Mouse (Mus musculus): ENCODE data around the gene Mfsd1.

Mfsd1 gene

DNA sequence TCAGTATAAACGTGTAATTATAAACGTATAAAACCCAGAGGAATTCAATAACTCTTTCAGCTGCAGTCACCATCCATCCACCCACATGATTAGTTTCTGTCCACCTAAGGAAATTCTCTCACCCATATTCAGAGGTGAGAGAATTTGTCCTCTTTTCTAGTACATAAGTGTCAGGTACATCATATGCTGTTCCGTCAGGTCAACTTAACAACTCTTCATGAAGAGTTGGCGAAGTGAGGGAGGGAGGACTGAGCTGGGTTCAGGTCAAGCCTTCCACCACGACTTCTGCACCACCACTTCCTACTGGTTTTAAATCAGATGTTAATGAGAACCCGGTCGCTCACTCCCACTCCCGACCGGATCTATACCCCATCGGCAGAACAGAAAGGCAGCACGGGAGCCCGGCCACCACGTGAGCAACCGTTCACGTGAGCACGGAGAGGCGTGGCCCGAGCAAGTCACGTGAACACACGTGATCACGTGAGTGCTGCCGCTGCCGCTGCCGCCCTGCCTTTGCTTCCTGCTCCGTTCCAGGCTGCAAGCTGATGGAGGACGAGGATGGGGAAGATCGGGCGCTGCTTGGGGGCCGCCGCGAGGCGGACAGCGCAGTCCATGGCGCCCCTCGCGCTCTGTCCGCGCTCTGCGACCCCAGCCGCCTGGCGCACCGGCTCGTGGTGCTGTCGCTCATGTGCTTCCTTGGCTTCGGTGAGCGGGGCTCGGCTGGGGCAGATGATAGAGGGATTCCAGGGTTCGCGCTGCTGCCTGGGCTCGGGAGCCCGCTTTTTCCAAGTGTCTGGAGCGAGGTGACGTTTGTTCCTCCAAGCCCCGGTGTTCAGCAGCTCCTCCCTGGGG is at the start of gene Mfsd1:
Gene Mfsd1, plus strand, starts transcription at position 469 of the 852 bp plus-strand sequence.
- peak; percentile 87 for DNase-seq

DNA sequence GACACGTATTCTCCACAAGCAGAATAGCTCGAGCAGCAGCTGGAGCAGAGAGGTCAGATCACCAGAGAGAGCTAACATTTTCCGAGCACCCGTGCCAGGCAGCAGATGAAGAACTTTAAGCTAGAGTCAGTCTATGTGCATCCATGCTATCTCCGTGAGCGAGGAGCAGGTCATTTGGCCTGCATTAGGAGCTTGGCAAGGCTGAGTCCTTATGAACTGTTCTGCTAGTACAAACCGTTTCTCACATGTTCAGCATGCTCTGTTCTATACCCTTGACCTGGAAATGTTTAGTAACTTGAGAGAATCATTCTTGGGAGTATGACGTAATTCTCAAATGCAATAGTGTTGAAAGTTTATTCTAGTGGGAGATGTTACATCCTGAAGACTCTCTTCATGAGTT is 38.9 kb upstream of the Mfsd1 start:
- DNase-seq = no peak

DNA sequence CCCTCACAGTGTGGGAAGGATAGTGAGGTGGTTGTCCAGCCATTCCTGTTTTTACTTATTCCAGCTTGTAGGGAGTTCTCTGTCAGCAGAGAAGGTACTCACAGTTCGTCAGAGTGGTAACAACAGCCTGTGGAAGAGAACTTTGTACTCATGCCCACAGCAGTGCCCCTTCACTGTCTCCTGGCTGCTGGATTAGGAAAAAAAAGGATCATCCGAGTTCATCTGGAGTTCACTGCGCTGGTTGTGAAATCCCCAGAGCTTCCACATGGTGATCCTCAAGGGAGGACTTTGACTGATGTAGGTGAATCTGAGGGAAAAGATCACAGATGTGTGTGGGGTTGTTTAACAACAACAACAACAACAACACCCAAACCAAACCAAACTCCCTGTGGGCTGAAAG is 31.3 kb upstream of the Mfsd1 start:
- no peak for DNase-seq

DNA sequence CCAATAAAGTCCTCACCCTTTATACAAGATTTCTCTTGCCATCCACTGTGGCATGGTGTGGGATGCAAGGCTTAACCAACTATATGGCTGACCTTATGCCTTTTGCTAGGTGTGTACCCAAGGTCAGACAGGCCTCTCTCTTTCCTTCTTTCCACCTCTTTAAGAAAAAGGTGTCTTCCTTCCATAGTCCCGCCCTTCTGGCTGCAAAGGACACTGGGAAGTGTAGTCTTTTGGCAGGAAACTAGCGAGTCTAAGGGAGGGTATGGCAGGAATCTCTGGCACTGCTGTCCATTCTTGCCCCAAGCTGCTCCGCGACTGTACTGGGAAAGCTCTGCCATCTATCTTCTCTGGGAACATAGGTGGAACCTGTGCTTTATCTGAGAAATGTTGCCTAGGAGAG is 29.3 kb upstream of the Mfsd1 start:
- peak; percentile 12 for DNase-seq

DNA sequence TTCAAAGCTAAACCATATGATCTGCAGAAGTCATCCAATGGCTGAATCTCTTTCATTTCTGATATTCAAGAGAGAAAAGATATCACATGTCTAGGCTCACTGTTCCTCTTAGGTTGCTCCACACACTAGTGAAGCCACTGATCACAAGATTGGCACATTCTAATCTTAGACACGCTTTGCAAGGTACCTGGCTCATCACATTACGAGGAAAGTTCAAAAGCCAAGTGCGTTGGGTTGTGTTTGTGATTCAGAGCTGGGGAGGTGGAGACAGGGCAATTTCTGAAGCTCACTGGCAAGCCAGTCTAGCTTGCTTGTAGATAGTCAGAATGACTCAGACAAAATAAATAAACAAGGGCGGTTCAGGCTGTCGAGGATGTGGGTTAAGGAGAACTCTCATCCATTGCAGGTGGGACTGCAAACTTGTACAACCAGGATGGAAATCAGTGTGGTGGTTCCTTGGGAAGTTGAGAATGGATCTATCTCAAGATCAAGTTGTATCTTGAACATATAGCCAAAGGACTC is 28.6 kb upstream of the Mfsd1 start:
- DNase-seq = no peak

DNA sequence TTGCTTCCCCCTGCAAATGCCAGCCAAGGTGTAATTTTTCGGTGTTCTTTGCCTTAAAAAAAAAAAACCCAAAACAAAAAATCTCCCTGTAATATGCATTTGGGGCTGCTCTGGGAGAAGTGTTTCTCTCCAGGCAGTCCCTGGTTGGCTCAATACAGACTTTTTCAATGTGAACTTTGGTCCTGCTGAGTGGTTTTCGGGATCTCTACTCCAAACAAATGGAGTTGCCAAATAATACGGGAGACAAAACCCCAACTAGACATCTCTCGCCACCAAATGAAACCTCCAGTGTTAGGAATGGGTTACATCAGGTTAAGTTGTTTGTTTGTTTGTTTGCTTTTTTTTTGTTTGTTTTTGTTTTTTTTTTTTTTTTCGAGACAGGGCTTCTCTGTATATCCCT is 27.3 kb upstream of the Mfsd1 start:
- no peak for DNase-seq

DNA sequence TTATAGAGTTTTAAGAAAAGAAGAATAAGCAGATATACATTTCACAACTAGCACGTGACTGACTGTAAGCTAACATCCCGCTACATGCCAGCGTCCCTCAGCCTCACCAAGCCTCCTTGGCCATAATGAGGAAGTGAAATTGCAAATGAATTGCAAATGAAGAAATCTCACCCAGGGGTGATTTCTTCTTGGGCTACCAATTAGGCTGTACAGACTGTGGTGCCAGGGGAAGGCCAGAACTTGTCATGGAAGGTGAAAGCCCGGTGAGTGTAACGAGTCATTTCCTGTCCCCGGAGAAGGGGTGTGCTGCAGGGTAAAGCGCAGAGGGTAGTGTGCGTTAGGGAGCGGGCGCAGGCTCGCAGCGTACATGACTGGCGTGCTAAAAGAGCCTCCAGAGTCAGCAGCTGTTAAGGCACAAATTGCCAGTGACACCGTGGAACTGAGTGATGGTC is 25.3 kb upstream of the Mfsd1 start:
- no peak for DNase-seq

DNA sequence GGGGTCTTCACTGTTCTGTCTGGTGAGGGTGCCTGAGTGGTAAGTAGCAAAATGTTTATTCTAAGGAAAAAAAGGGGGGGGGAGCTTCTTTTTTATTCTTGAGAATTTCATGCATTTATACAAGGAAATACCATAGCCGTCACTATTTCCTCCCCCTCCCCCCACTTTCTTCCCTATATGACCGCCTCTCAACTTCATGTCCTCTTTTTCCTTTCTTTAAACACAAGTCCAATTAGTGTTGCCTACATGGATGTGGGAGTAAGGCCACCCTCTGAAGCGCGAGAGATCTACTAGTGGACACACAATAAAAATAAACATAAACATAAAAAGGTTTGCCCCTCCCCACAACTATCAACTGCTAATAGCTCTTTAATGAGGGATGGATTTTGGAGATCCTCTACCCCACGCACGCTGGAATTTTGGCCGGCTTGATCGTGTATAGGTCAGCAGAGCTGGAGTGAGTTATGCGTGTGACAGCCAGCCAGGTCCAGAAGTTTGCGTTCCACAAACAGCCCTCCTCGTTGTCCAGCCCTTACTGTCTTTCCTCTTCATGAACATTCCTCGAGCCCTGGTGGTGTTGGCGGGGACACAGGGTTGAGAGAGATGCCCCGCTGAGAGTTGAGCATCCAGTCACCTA is 24.7 kb upstream of the Mfsd1 start:
- DNase-seq = no peak

DNA sequence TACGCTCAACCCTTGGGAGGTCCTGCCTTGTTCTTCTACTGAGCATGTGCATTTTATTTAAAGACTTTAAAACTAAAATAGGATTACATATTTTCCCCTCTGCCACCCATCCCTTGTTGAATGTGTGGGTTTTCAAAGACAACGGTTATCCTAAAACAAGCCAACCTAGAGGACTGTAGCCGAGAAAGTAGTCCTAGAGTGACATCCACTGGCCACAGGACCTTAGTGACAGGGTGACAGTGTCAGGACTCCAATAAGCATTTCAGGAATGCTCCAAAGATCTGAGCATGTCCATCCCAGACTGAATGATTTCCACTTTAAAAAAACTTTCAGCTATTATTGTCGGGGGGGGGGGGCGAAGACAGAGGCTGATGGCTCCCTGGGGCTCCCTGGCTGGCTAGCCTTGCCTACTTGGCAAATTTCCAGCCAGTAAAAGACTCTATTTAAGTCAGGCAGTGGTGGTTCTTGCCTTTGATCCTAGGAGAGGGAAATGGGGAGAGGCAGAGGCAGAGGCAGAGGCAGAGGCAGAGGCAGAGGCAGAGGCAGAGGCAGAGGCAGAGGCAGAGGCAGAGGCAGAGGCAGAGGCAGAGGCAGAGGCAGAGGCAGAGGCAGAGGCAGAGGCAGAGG is 17.7 kb upstream of the Mfsd1 start:
- DNase-seq = no peak

DNA sequence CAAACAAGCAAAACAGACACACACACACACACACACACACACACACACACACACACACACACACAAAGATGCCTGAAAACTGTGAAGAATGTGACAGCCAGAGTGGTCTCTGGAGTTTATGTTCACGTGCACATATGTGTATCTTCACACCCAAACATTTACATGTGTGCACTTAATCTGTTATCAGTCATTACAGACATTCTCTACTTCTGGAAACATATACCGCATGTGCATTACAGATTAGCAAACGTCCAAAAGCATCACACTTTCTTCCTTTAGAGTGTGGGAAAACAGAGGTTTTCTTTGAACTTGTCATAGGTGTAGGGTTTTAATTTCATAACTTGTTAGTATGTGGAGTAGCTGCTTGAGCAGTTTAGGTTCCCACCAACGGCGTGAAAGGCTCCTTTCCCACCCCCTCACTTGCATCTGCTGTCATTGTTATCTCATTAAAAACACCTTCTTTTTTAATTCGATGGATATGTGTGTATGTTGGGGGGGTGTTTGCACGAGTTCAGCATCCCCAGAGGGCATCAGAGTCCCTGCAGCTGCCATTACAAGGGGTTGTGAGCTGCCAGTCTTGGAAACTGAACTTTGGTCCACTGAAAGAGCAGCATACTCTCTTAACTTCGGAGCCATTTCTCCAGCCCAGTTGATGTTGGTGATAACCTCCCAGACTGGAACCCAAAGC is 16.9 kb upstream of the Mfsd1 start:
- DNase-seq = no peak

DNA sequence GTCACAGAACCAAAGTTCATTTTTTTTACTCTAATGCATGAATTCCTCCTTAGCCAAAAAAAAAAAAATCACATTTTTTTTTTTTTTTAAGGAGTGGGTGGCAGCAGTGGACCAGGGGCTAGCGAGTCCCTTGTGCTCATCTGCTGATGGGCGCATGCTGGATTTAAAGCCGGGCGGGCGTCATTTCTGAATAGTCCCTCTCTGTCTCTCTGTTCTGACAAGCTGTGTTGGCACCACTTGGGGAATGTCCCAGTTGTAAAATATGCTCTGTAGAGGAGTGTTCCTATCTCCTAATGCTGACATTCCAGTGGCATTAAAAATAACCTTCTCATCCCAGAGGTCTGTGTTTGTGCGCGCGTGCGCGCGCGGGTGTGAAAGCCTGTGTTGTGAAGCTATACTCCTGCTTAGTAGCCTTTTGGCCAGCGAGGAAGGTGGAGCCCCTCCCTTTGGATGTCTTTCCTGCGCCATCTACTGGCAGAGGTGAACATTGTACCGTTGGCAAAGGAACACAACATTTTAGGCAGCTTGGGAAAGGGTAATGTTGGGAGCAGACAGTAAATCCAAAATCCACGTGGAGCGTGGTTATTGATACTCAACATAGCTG is 14.4 kb upstream of the Mfsd1 start:
- DNase-seq = peak; percentile 63

DNA sequence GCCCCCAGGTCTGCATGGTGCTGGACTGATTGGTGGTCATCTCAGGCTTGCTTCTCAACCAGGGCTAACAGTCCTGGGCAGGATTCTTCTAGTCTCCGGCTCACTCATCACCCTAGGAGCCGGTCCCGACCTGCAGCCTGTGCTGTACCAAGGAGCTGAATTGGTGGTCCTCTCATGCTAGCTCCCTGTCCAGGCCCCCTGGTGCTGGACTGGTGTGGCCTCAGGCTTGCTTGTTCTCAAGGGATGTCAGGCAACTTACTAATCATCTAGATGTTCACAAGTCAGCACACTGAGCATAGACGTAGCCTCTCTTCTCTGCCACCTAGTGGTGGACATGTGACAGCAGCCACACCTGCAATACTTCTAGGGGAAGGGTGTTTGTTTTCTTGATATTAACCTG is 9.6 kb upstream of the Mfsd1 start:
- no peak for DNase-seq

DNA sequence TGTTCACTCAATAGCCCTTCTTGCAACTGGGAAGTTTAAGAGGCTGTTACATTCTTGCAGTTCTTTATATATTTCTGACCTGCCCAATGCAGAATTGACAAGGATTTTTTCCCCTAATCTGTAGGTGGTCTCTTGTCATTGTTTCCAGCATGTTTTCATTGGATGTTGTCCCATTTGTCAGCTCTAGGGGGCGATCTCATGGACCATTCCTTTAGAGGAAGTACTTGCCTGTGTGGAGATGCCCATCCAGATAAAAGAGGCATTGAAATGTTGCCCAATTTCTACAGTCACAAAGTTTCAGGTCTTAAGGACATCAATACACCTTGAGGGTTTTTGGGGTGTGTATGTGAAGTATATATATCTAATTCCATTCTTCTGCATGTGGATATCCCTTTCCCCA is 9.0 kb upstream of the Mfsd1 start:
- DNase-seq = no peak

DNA sequence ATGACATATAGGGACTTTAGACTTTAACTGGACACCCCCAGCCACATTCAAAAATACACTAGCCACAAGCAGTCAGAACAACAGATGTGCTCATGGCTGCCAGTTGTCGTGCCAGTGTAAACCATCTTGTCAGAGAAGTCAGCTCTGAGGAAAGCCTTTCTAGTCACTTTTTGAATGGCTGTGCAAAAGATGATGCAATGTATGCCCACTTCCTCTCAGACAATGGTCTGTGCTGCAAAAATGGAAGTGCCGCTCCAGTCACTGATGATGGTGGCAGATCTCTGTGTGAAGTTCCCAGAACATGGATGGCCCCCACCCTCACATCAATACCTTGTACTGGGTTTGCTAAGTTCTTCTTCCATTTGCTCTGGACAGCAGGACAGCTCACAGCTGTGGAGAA is 6.3 kb upstream of the Mfsd1 start:
- no peak for DNase-seq

DNA sequence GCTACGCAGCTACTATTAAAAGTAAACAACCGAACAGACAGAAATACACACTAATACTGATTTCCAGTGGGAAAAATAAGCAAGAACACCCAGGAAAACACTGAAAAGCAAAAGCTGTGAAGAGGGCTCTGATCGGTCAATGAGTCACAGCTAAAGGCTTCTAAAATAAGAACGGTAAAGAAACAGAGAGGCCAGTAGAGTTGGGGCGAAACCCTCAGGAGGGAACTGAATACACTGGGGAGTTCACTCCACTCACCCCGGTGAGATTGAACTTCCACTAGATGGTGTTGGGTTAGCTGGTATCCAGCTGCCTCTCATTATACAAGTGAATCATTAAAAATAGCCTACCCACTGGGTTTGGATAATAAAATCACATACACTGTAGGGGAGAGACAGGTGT is 5.8 kb upstream of the Mfsd1 start:
- DNase-seq = no peak

DNA sequence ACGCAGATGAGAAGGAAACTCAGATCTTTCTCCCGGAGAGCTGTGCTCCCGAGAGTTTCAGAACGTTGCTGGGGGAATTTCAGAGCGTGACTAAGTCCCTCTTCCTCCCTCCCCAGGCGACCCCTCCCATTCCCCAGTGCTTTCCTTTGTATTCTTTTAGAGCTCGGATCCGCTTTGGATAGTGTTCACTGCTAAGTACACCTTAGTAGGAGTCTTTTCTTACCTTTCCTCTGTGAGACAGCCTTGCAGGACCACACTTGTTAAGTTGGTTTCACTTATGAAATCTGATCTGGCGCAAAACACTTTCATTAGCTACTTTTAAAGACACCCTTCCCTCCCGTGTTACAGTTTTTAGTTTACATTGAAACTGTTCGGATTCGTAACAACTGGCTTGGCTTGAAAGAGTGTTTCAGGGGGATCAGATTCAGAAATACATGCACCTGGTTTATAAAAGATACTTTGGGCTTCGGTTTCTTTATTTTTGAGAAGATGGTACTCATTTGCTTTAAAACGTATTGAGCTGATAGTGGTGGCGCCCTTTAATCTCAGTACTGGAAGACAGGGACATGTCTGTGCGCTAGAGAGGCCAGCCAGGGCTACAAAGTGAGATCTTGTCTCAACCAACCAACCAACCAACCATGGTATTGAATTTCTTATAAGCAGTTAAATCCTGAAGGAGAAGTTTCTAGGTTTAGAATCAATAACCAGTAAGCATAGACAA is 744 bp downstream of the Mfsd1 start:
- DNase-seq = no peak

DNA sequence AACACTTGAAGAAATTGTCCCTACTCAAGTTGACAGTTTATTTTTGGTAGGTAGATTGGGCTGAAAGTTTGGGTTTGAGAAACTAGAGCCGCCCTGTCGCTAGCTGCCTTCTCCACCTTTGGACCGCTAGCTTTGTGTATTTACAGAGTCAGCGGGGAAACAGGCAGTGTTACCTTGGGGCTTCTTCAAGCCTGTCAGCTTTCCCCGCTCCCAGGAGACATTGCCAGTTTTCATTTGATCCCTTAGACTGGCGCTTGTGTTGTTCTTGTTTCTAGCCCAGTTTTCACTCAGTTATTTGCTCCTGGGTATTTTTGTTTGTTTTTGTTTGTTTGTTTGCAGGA is 1.3 kb downstream of the Mfsd1 start:
- DNase-seq = no peak

DNA sequence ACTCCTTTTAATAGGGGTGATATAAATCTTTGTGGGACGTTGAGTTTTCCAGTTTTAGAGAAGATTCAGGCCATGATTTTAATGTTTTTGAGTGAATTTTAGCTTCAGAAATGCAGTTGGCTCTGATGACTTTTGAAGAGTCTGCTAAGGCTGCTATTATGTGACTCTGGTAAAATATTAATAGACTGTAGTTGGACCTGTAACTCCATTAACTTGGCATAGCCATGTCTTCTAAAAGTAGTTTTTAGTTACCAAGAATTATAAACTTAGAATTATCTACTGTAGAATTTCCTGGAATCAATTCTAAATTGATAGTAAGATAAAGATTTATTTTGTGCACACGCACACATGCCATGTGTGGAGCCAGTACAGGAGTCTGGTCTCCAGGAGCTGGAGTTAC is 4.0 kb downstream of the Mfsd1 start:
- no peak for DNase-seq

DNA sequence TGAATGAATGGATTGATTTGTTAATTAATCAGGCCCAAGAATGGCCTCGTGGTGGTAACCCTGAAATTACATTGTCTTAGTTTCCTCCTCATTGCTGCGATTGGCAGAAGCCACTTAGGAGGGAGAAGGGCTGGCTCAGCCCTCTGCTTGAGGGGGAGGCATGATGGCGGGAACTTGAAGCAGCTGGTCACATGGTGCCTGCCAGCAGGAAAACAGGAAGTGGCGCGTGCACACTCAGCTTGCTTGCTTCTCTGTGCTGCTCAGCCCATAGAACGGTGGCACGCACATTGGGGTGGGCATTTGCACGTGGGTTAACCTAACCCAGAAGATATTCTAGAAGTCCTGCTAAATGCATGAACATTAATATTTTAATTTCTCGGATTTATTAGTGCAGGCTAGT is 4.9 kb downstream of the Mfsd1 start:
- no peak for DNase-seq

DNA sequence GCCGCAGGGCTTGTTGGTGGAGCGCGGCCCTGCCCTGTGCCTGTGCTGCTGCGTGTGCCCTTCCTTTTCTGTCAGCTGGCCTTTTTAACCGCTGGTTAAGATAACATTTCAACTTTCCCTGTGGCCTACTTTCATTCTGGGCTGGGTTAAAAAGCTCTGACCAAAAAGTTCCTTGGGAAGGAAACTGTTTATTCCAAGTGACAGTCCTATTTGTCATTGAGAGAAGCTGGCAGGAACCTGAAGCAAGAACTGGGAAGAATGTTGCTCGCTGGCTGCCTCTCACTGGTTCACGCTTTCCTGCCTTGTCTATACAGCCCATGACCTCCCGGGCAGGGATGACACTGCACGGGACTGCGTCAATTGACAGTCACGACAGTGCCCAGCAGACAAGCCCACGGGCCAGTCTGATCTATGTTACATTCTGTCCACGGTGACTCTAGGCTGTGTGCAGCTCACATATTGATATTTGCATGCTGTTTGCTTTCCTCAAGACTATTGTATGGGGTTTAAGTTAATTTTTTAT is 19.1 kb downstream of the Mfsd1 start:
- no peak for DNase-seq

DNA sequence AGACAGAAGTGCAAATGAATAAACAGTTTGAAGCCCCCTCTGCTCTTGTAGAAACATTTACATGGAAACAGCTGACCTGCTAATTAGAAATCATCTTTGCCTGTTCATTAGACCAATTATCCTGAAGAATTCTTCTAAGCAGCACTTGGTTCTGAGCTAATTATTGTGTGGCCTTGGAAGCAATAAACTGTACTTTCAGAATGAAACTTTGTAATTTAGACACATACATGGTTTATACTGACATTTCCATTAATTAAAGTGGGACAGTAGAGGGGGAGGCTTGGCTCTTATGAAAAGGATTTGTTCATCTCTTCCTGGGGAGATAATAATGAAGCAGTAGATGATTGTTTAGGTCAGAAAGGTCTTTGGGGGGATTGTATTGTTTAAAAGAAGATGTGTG is 35.7 kb downstream of the Mfsd1 start:
- DNase-seq = no peak

DNA sequence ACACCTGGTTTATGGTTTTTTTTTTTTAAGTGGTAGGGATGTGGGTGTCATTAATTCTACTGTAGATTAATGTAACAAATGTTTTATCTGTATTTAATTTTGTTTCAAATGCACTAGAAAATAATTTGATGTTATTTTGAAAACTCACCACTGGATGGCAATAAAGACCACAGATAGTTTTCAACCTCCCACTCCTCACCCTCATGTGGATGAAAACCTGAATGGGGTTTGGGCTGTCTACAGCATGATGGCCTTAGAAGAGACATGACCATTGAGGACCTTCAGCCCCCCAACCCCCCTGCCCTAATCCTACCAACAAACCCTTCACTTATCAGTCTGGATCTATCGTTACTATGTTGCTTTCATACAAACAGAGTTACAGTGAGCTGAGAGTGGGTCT is 42.1 kb downstream of the Mfsd1 start:
- no peak for DNase-seq
